ENCODE assay signal across 19 mouse cellular contexts in genomic region chr19:57606351-57606750, GRCm38 (mm10). TPM values are rescaled to one million over a fixed set of nuclear protein-coding genes. Genes with fewer than 3 reads are reported as not detected.
DNase-seq lines count a peak whose midpoint lies in the region; ATAC-seq and TF ChIP-seq lines count a peak whose summit lies in the region.
"Had no signal": no experiment of that assay in that cellular context is flagged by ENCODE, and none has a peak within 500 bp of the region (broad histone marks: within the 10 kb centered on the region; RNA-seq: fewer than 3 reads in every experiment).

No protein-coding gene starts in this region.

- no peaks in the 10 kb centered on the region for H3K9me3 ChIP-seq in lung, embryonic 14.5 days (ENCODE audit: low read depth, low read length)
- H3K9me3 ChIP-seq in limb, embryonic 15.5 days = no peaks in the 10 kb centered on the region
- H3K9me3 ChIP-seq: forebrain, embryonic 13.5 days; heart, embryonic 13.5 days; hindbrain, embryonic 15.5 days had no signal

- peak; percentile 80 for DNase-seq in heart, adult 11 months
- DNase-seq in heart, adult 9 months (ENCODE audit: low spot score in 2 of 2) = no peak
- no peak for DNase-seq in lung, embryonic 14.5 days
- DNase-seq in lung, adult 18-20 months = no peak
- DNase-seq in MEL-GATA-1-ER (ENCODE audit: extremely low read depth, low read depth) = peak; percentile 50
- no peak for DNase-seq in thymus, postnatal 14 days
- DNase-seq in adrenal gland, adult 2 months = no peak
- DNase-seq: adrenal gland, postnatal 14 days; cerebellum, adult 18-20 months; cerebellum, adult 9-11 months; cerebellum, postnatal 36 days; forebrain, postnatal 0 days; gastrocnemius, postnatal 14 days; heart, postnatal 36 days had no signal

- WGBS in lung, embryonic 14.5 days = 74% methylated on average over 10 of the region's 10 CpGs
- WGBS in limb, embryonic 15.5 days = 40% methylated on average over 10 of the region's 10 CpGs

- peak overlapping the region; percentile 6; the same call in 1 of the 2 replicates for H3K27ac ChIP-seq in lung, embryonic 14.5 days (ENCODE audit: low read depth)
- no peak overlapping the region for H3K27ac ChIP-seq in limb, embryonic 15.5 days
- H3K27ac ChIP-seq: forebrain, embryonic 13.5 days; heart, embryonic 13.5 days; hindbrain, embryonic 15.5 days had no signal

- ATAC-seq in lung, embryonic 14.5 days (ENCODE audit: insufficient read depth) = no peak
- ATAC-seq in limb, embryonic 15.5 days (ENCODE audit: insufficient number of reproducible peaks, low FRiP score, low TSS enrichment, low read depth) = no peak
- ATAC-seq: forebrain, embryonic 13.5 days; forebrain, postnatal 0 days had no signal

- no peak overlapping the region for H3K4me3 ChIP-seq in lung, embryonic 14.5 days (ENCODE audit: low read depth, low read length)
- no peak overlapping the region for H3K4me3 ChIP-seq in limb, embryonic 15.5 days
- H3K4me3 ChIP-seq: embryonic facial prominence, embryonic 12.5 days; forebrain, embryonic 13.5 days; heart, embryonic 13.5 days; hindbrain, embryonic 15.5 days had no signal

- H3K36me3 ChIP-seq in lung, embryonic 14.5 days (ENCODE audit: insufficient read depth) = no peaks in the 10 kb centered on the region
- H3K36me3 ChIP-seq in limb, embryonic 15.5 days = no peaks in the 10 kb centered on the region
- H3K36me3 ChIP-seq: embryonic facial prominence, embryonic 12.5 days; heart, embryonic 13.5 days; hindbrain, embryonic 15.5 days had no signal

- no peak overlapping the region for H3K9ac ChIP-seq in lung, embryonic 14.5 days
- no peak overlapping the region for H3K9ac ChIP-seq in limb, embryonic 15.5 days
- H3K9ac ChIP-seq: embryonic facial prominence, embryonic 12.5 days; forebrain, embryonic 13.5 days; forebrain, postnatal 0 days; heart, embryonic 13.5 days; hindbrain, embryonic 15.5 days had no signal

- no peaks in the 10 kb centered on the region; the same call in none of the 2 replicates for H3K4me1 ChIP-seq in lung, embryonic 14.5 days (ENCODE audit: insufficient read depth)
- peaks cover 6% of the 10 kb centered on the region; the same call in 1 of the 2 replicates for H3K4me1 ChIP-seq in limb, embryonic 15.5 days

- H3K4me2 ChIP-seq in lung, embryonic 14.5 days = no peak overlapping the region
- H3K4me2 ChIP-seq in limb, embryonic 15.5 days = 0 out of 2 replicates have a peak overlapping the region, but pooled peaks have one; percentile 13
- H3K4me2 ChIP-seq: embryonic facial prominence, embryonic 12.5 days; forebrain, embryonic 13.5 days; heart, embryonic 13.5 days; hindbrain, embryonic 15.5 days had no signal

- no peak for TF ChIP-seq CTCF in lung, embryonic 14.5 days (IDR thresholded peaks at IDR 0.05; ENCODE audit: low read depth)

- no peaks in the 10 kb centered on the region for H3K27me3 ChIP-seq in lung, embryonic 14.5 days (ENCODE audit: insufficient read depth, low read length)
- no peaks in the 10 kb centered on the region for H3K27me3 ChIP-seq in limb, embryonic 15.5 days
- H3K27me3 ChIP-seq: embryonic facial prominence, embryonic 12.5 days; forebrain, embryonic 13.5 days; hindbrain, embryonic 15.5 days had no signal

RNA-seq across cellular contexts. Expression of gene Atrnl1, which starts 4.5 kb away (rescaled TPM):
- 7.1 and 7.7 TPM in 2 replicates for polyA plus RNA-seq in lung, embryonic 14.5 days (2014; fragmentation: Nextera tagmentation; extraction: Ambion mirVana)
- 4.9 and 7.7 TPM in 2 replicates for polyA plus RNA-seq in limb, embryonic 15.5 days (2015; fragmentation: Nextera tagmentation; extraction: Ambion mirVana)
- total RNA-seq in adrenal gland, adult 2 months (2021) = 10 to 100 TPM; 23.4 to 24.4 TPM
- 5.7 and 6.0 TPM in 2 replicates for polyA plus RNA-seq in adrenal gland, adult 2 months (2012; rRNA removed)

Comparison
In these comparisons a context has a peak if more than half of its experiments do, and no peak if none do; other contexts are left out.
1. DNase-seq: peak in heart, adult 11 months (single experiment) and MEL-GATA-1-ER (single experiment); none in heart, adult 9 months (0 of 2), lung, embryonic 14.5 days (single experiment), lung, adult 18-20 months (0 of 2), thymus, postnatal 14 days (single experiment) and adrenal gland, adult 2 months (single experiment).